Mouse (Mus musculus) bone marrow macrophage, adult 2 months (primary cell): ENCODE results near the gene Gm43738. TPM values are rescaled to one million over a fixed set of nuclear protein-coding genes. Genes with fewer than 3 reads are reported as not detected.
A peak's percentile ranks its signal among the peaks of the same experiment; 100 is the strongest.

ENCODE experiments used
- H3K27ac ChIP-seq: 2 replicates; pipeline ENCODE4 v1.5.1; 2012; ENCODE audit warnings: low read depth, low read length; ENCODE audit not compliant: insufficient read depth
- H3K4me1 ChIP-seq: 2 replicates; pipeline ENCODE4 v1.6.1; 2012; ENCODE audit warnings: low read length; ENCODE audit not compliant: control insufficient read depth, insufficient read depth
- H3K4me3 ChIP-seq: 2 replicates; pipeline ENCODE4 v1.5.1; 2012; ENCODE audit warnings: mild to moderate bottlenecking, low read length, moderate library complexity; ENCODE audit not compliant: insufficient read depth
- CTCF ChIP-seq: IDR thresholded peaks from 2 replicates; pipeline ENCODE4 v1.5.1; 2012; ENCODE audit warnings: low read depth, mild to moderate bottlenecking, low read length, moderate library complexity
- POLR2A ChIP-seq: IDR thresholded peaks from 2 replicates; pipeline ENCODE4 v1.6.1; 2012; ENCODE audit warnings: mild to moderate bottlenecking, low read depth, low read length, borderline replicate concordance
- polyA plus RNA-seq: library from polyadenylated mRNA; stranded (reverse); fragments of >200 nt; gene quantifications from 2 replicates; pipeline ENCODE4 v1.2.4, GENCODE M21; 2012; ENCODE audit not compliant: missing spikeins, insufficient read depth, insufficient read length

Gm43738 gene
- polyA plus RNA-seq, 1 experiment = not detected

GRCm38 (mm10) chr3:89106881-89107280 is 6.0 kb upstream of the Gm43738 start:
- Histone ChIP-seq H3K27ac (no peak overlapping the region; the same call in 1 of the 2 replicates), H3K4me1 (peaks cover 31% of the 10 kb centered on the region), H3K4me3 (no peak overlapping the region)
- TF ChIP-seq CTCF (no peak), POLR2A (no peak)

- H3K4me3 ChIP-seq = no peak overlapping the region
- H3K4me1 ChIP-seq = peaks cover 36% of the 10 kb centered on the region
- H3K27ac ChIP-seq = peak overlapping the region; percentile 76
- TF ChIP-seq POLR2A = no peak
- TF ChIP-seq CTCF = no peak
These were observed 2.3 kb upstream of the Gm43738 start for GRCm38 (mm10) chr3:89103291-89103595.

- no peak for TF ChIP-seq POLR2A
- TF ChIP-seq CTCF = no peak
- Histone ChIP-seq H3K27ac (peak overlapping the region; percentile 76), H3K4me3 (peak overlapping the region; percentile 31; the same call in 1 of the 2 replicates), H3K4me1 (peaks cover 39% of the 10 kb centered on the region)
These were observed 1.8 kb upstream of the Gm43738 start for GRCm38 (mm10) chr3:89102495-89103290.

GRCm38 (mm10) chr3:89101812-89102494 is 1.1 kb upstream of the Gm43738 start, which contains the start of gene Fdps:
Gene Fdps, minus strand, starts transcription at chr3:89101959.
- no peak for TF ChIP-seq POLR2A
- no peak for TF ChIP-seq CTCF
- peak within 1 kb of the TSS; percentile 69 for H3K4me3 ChIP-seq
- peaks cover 34% of the 10 kb centered on the region for H3K4me1 ChIP-seq
- peak within 1 kb of the TSS; percentile 76 for H3K27ac ChIP-seq

- peak overlapping the region; percentile 69 for H3K4me3 ChIP-seq
- H3K27ac ChIP-seq = peak overlapping the region; percentile 57
- H3K4me1 ChIP-seq = peaks cover 30% of the 10 kb centered on the region
- TF ChIP-seq CTCF = 0 out of 2 replicates have a peak, but pooled peaks have one; percentile 15
- TF ChIP-seq POLR2A = no peak
These were observed 536 bp upstream of the Gm43738 start for GRCm38 (mm10) chr3:89101459-89101811.

- Histone ChIP-seq H3K4me3 (no peak overlapping the region), H3K27ac (no peak overlapping the region)
These were observed 6.9 kb downstream of the Gm43738 start for GRCm38 (mm10) chr3:89094021-89094420.

GRCm38 (mm10) chr3:89093175-89093574 is 7.7 kb downstream of the Gm43738 start, which contains the start of gene Rusc1:
Gene Rusc1, minus strand, starts transcription at chr3:89093311.
- Histone ChIP-seq H3K4me1 (peaks cover 8% of the 10 kb centered on the region), H3K4me3 (no peak within 1 kb of the TSS), H3K27ac (no peak within 1 kb of the TSS)
- no peak for TF ChIP-seq CTCF

More at GRCm38 (mm10) chr3:89094021-89094420, 6.9 kb downstream of the Gm43738 start:
- H3K4me1 ChIP-seq = peaks cover 6% of the 10 kb centered on the region; the same call in 1 of the 2 replicates
- no peak for TF ChIP-seq CTCF
- no peak for TF ChIP-seq POLR2A

- Histone ChIP-seq H3K4me3 (no peak overlapping the region), H3K4me1 (peaks cover 11% of the 10 kb centered on the region), H3K27ac (no peak overlapping the region)
- no peak for TF ChIP-seq CTCF
- TF ChIP-seq POLR2A = no peak
These were observed 8.3 kb downstream of the Gm43738 start for GRCm38 (mm10) chr3:89092509-89093090.

- TF ChIP-seq POLR2A (no peak), CTCF (no peak)
- Histone ChIP-seq H3K4me1 (peaks cover 14% of the 10 kb centered on the region), H3K27ac (no peak overlapping the region), H3K4me3 (no peak overlapping the region)
These were observed 8.9 kb downstream of the Gm43738 start for GRCm38 (mm10) chr3:89091811-89092508.
